Mouse (Mus musculus): ENCODE measurements around the gene Pim1.

- TF ChIP-seq GATA1 (IDR thresholded peaks at IDR 0.05; ENCODE audit: low read length), result no peak
- TF ChIP-seq TAL1 (IDR thresholded peaks at IDR 0.05; ENCODE audit: low read length), result no peak
These were observed 1.3 kb upstream of the Pim1 start for GRCm38 (mm10) chr17:29488978-29489970.

All from erythroblast, embryonic 14.5 days (primary cell).